8 mouse cellular contexts compared by ENCODE assay signal in genomic region chr10:80687850-80688249, GRCm38 (mm10). TPM values are rescaled to one million over a fixed set of nuclear protein-coding genes. Genes with fewer than 3 reads are reported as not detected.
DNase-seq lines count a peak whose midpoint lies in the region; ATAC-seq and TF ChIP-seq lines count a peak whose summit lies in the region.

No protein-coding gene starts in this region.

- no peak for TF ChIP-seq EP300 in MEL (IDR thresholded peaks at IDR 0.05; ENCODE audit: low read depth in 1 of 2, low read length in 2 of 2)
- no peak for TF ChIP-seq EP300 in heart, postnatal 0 days (IDR thresholded peaks at IDR 0.05; ENCODE audit: low read depth)

- ATAC-seq in hindbrain, embryonic 11.5 days (ENCODE audit: low FRiP score) = no peak
- ATAC-seq in hindbrain, embryonic 12.5 days (ENCODE audit: low FRiP score) = no peak
- peak; percentile 83 for ATAC-seq in heart, postnatal 0 days (ENCODE audit: insufficient read depth, low read depth)
- peak; percentile 65 for ATAC-seq in megakaryocyte progenitor cell, adult 5-6 weeks (replicated peaks; ENCODE audit: poor library complexity)

- H3K27me3 ChIP-seq in hindbrain, embryonic 11.5 days (ENCODE audit: control insufficient read depth, insufficient read depth, low read length) = no peaks in the 10 kb centered on the region
- H3K27me3 ChIP-seq in hindbrain, embryonic 12.5 days = no peaks in the 10 kb centered on the region
- no peaks in the 10 kb centered on the region for H3K27me3 ChIP-seq in MEL (ENCODE audit: control insufficient read depth in 1 of 2, insufficient read depth in 2 of 2, low read length in 2 of 2)
- H3K27me3 ChIP-seq in heart, postnatal 0 days (ENCODE audit: control insufficient read depth, insufficient read depth, low read length) = no peaks in the 10 kb centered on the region

- no peaks in the 10 kb centered on the region for H3K9me3 ChIP-seq in hindbrain, embryonic 11.5 days (ENCODE audit: control insufficient read depth, low read length)
- no peaks in the 10 kb centered on the region for H3K9me3 ChIP-seq in hindbrain, embryonic 12.5 days (replicated peaks)
- H3K9me3 ChIP-seq in MEL (replicated peaks; ENCODE audit: insufficient read depth, low read length) = no peaks in the 10 kb centered on the region
- no peaks in the 10 kb centered on the region for H3K9me3 ChIP-seq in heart, postnatal 0 days (replicated peaks; ENCODE audit: control insufficient read depth, low read length)

- TF ChIP-seq RAD21 in MEL (IDR thresholded peaks at IDR 0.05; ENCODE audit: low read depth, low read length) = peak; percentile 79

- TF ChIP-seq POLR2A in MEL (IDR thresholded peaks at IDR 0.05; ENCODE audit: control insufficient read depth in 1 of 2, insufficient read depth in 1 of 2, low read depth in 1 of 2, low read length in 2 of 2, poor library complexity in 1 of 2) = no peak

- H3K4me1 ChIP-seq in hindbrain, embryonic 11.5 days (replicated peaks; ENCODE audit: control insufficient read depth, insufficient read depth, low read length) = no peaks in the 10 kb centered on the region
- H3K4me1 ChIP-seq in hindbrain, embryonic 12.5 days = no peaks in the 10 kb centered on the region
- H3K4me1 ChIP-seq in MEL (ENCODE audit: control insufficient read depth in 1 of 2, insufficient read depth in 2 of 2, low read length in 2 of 2) = peaks cover 10 to 28% of the 10 kb centered on the region in 2 experiments
- no peaks in the 10 kb centered on the region for H3K4me1 ChIP-seq in heart, postnatal 0 days (ENCODE audit: control insufficient read depth, insufficient read depth)

- H3K27ac ChIP-seq in hindbrain, embryonic 11.5 days (ENCODE audit: low read depth, low read length) = no peak overlapping the region
- H3K27ac ChIP-seq in hindbrain, embryonic 12.5 days = no peak overlapping the region
- H3K27ac ChIP-seq in MEL (ENCODE audit: control insufficient read depth, low read depth, low read length) = no peak overlapping the region
- H3K27ac ChIP-seq in heart, postnatal 0 days (ENCODE audit: low read depth) = no peak overlapping the region
- H3K27ac ChIP-seq in layer of hippocampus, adult 2 months = no peak overlapping the region

- no peak overlapping the region for H3K4me2 ChIP-seq in hindbrain, embryonic 11.5 days (replicated peaks; ENCODE audit: low read depth, low read length)
- H3K4me2 ChIP-seq in hindbrain, embryonic 12.5 days (replicated peaks) = no peak overlapping the region
- no peak overlapping the region for H3K4me2 ChIP-seq in heart, postnatal 0 days (ENCODE audit: low read depth, low read length)

- H3K79me2 ChIP-seq in MEL (ENCODE audit: control insufficient read depth, insufficient read depth, low read length, poor library complexity) = no peaks in the 10 kb centered on the region

- peak; percentile 52 to 75 (median 67) for TF ChIP-seq CTCF in MEL (IDR thresholded peaks at IDR 0.05 in 2 of 3, conservative IDR thresholded peaks at IDR 0.05 in 1 of 3; ENCODE audit: control insufficient read depth in 1 of 3, insufficient read depth in 1 of 3, low read depth in 2 of 3, low read length in 3 of 3, poor library complexity in 1 of 3, severe bottlenecking in 1 of 3)
- TF ChIP-seq CTCF in heart, postnatal 0 days (IDR thresholded peaks at IDR 0.05; ENCODE audit: low read depth) = peak; percentile 87
- TF ChIP-seq CTCF in layer of hippocampus, adult 2 months (conservative IDR thresholded peaks at IDR 0.05) = peak; percentile 86

- peaks cover 8% of the 10 kb centered on the region for H3K36me3 ChIP-seq in hindbrain, embryonic 11.5 days (ENCODE audit: control insufficient read depth, insufficient read depth, low read length)
- H3K36me3 ChIP-seq in hindbrain, embryonic 12.5 days = peaks cover 65% of the 10 kb centered on the region
- H3K36me3 ChIP-seq in MEL (ENCODE audit: control insufficient read depth in 1 of 2, insufficient read depth in 2 of 2, low read length in 2 of 2) = peaks cover 5 to 21% of the 10 kb centered on the region in 2 experiments; a peak in 3 of 4 replicates
- peaks cover 42% of the 10 kb centered on the region for H3K36me3 ChIP-seq in heart, postnatal 0 days (replicated peaks; ENCODE audit: control insufficient read depth, insufficient read depth, low read length)

- 58% methylated on average over 5 of the region's 5 CpGs for WGBS in hindbrain, embryonic 11.5 days
- WGBS in hindbrain, embryonic 12.5 days = 41% methylated on average over 5 of the region's 5 CpGs
- 25% methylated on average over 5 of the region's 5 CpGs for WGBS in heart, postnatal 0 days

- peak; percentile 67 for DNase-seq in hindbrain, embryonic 11.5 days (ENCODE audit: low spot score)
- DNase-seq in MEL (ENCODE audit: low read depth, low spot score) = peak; percentile 77
- peak; percentile 84 to 86 for DNase-seq in cerebellum, postnatal 14 days
- DNase-seq in heart, postnatal 0 days (ENCODE audit: low spot score) = peak; percentile 77
- DNase-seq in layer of hippocampus, adult 2 months (ENCODE audit: low spot score in 2 of 2) = peak in 1 of 2 experiments; percentile 56
- peak; percentile 80 for DNase-seq in thymus, postnatal 14 days

- no peak overlapping the region for H3K4me3 ChIP-seq in hindbrain, embryonic 11.5 days (ENCODE audit: low read depth, low read length)
- no peak overlapping the region for H3K4me3 ChIP-seq in hindbrain, embryonic 12.5 days
- no peak overlapping the region for H3K4me3 ChIP-seq in MEL (ENCODE audit: control insufficient read depth in 1 of 2, insufficient read depth in 1 of 2, low read depth in 2 of 2, low read length in 2 of 2)
- no peak overlapping the region for H3K4me3 ChIP-seq in heart, postnatal 0 days (ENCODE audit: low read depth, low read length)
- H3K4me3 ChIP-seq in layer of hippocampus, adult 2 months = no peak overlapping the region

- H3K9ac ChIP-seq in hindbrain, embryonic 11.5 days (ENCODE audit: low read depth, low read length) = no peak overlapping the region
- no peak overlapping the region for H3K9ac ChIP-seq in hindbrain, embryonic 12.5 days
- no peak overlapping the region for H3K9ac ChIP-seq in MEL (ENCODE audit: control insufficient read depth, low read depth, low read length, poor library complexity, severe bottlenecking)
- H3K9ac ChIP-seq in heart, postnatal 0 days (replicated peaks; ENCODE audit: low read depth, low read length) = no peak overlapping the region

RNA-seq across cellular contexts. Expression of gene Mknk2, which starts 9.9 kb away (rescaled TPM):
- 47.0 and 48.4 TPM in 2 replicates for polyA plus RNA-seq in hindbrain, embryonic 11.5 days (2014; fragmentation: Nextera tagmentation; extraction: Ambion mirVana)
- 88.1 and 90.3 TPM in 2 replicates for polyA plus RNA-seq in hindbrain, embryonic 12.5 days (2016; fragmentation: Nextera tagmentation; extraction: Ambion mirVana)
- total RNA-seq in MEL (2012; rRNA removed) = 68.6 and 87.1 TPM in 2 replicates
- polyA plus RNA-seq in MEL (2012; ENCODE audit: insufficient read depth in 1 of 2, insufficient read length in 2 of 2, low read depth in 1 of 2, low replicate concordance in 2 of 2, missing spikeins in 1 of 2) = 100 to 1,000 TPM in 1 of 2 experiments, 10 to 100 TPM in 1; 47.4 to 184 TPM
- total RNA-seq in heart, postnatal 0 days (2014; rRNA removed; ENCODE audit: low replicate concordance) = 150 and 174 TPM in 2 replicates
- 76.9 and 78.3 TPM in 2 replicates for polyA plus RNA-seq in heart, postnatal 0 days (2015; fragmentation: Nextera tagmentation; extraction: Ambion mirVana)
- total RNA-seq in layer of hippocampus, adult 2 months (2021) = 10 to 100 TPM; 45.3 to 46.9 TPM
- 40.1 and 46.2 TPM in 2 replicates for total RNA-seq in megakaryocyte progenitor cell, adult 5-6 weeks (2015)
- total RNA-seq in megakaryocyte progenitor cell, adult 5-6 weeks (2017) = 32.8 and 44.4 TPM in 2 replicates

RNA-seq across cellular contexts. Expression of gene Mob3a, which starts 13.9 kb away (rescaled TPM):
- polyA plus RNA-seq in hindbrain, embryonic 11.5 days (2014; fragmentation: Nextera tagmentation; extraction: Ambion mirVana) = 54.4 and 55.6 TPM in 2 replicates
- 56.5 and 62.9 TPM in 2 replicates for polyA plus RNA-seq in hindbrain, embryonic 12.5 days (2016; fragmentation: Nextera tagmentation; extraction: Ambion mirVana)
- total RNA-seq in MEL (2012; rRNA removed) = 38.3 and 38.7 TPM in 2 replicates
- polyA plus RNA-seq in MEL (2012; ENCODE audit: insufficient read depth in 1 of 2, insufficient read length in 2 of 2, low read depth in 1 of 2, low replicate concordance in 2 of 2, missing spikeins in 1 of 2) = 10 to 100 TPM in 1 of 2 experiments, not detected in 1; 63.4 TPM
- total RNA-seq in heart, postnatal 0 days (2014; rRNA removed; ENCODE audit: low replicate concordance) = 15.0 and 15.6 TPM in 2 replicates
- 10.8 and 11.5 TPM in 2 replicates for polyA plus RNA-seq in heart, postnatal 0 days (2015; fragmentation: Nextera tagmentation; extraction: Ambion mirVana)
- 10 to 100 TPM; 10.6 to 16.5 TPM for total RNA-seq in layer of hippocampus, adult 2 months (2021)
- 26.4 and 31.9 TPM in 2 replicates for total RNA-seq in megakaryocyte progenitor cell, adult 5-6 weeks (2015)
- 34.9 and 39.0 TPM in 2 replicates for total RNA-seq in megakaryocyte progenitor cell, adult 5-6 weeks (2017)

RNA-seq across cellular contexts. Expression of gene Izumo4, which starts 14.1 kb away (rescaled TPM):
- 10.3 and 11.4 TPM in 2 replicates for polyA plus RNA-seq in hindbrain, embryonic 11.5 days (2014; fragmentation: Nextera tagmentation; extraction: Ambion mirVana)
- 27.1 and 30.5 TPM in 2 replicates for polyA plus RNA-seq in hindbrain, embryonic 12.5 days (2016; fragmentation: Nextera tagmentation; extraction: Ambion mirVana)
- total RNA-seq in MEL (2012; rRNA removed) = 1.0 and 1.5 TPM in 2 replicates
- polyA plus RNA-seq in MEL (2012; ENCODE audit: insufficient read depth in 1 of 2, insufficient read length in 2 of 2, low read depth in 1 of 2, low replicate concordance in 2 of 2, missing spikeins in 1 of 2) = 1 to 10 TPM in 1 of 2 experiments, not detected in 1; 3.8 TPM
- total RNA-seq in heart, postnatal 0 days (2014; rRNA removed; ENCODE audit: low replicate concordance) = 6.6 and 6.9 TPM in 2 replicates
- polyA plus RNA-seq in heart, postnatal 0 days (2015; fragmentation: Nextera tagmentation; extraction: Ambion mirVana) = 3.6 and 7.3 TPM in 2 replicates
- 10 to 100 TPM; 65.0 to 69.0 TPM for total RNA-seq in layer of hippocampus, adult 2 months (2021)
- 7.0 and 13.6 TPM in 2 replicates for total RNA-seq in megakaryocyte progenitor cell, adult 5-6 weeks (2015)
- 1.7 and 4.3 TPM in 2 replicates for total RNA-seq in megakaryocyte progenitor cell, adult 5-6 weeks (2017)

RNA-seq across cellular contexts. Expression of gene Btbd2, which starts 31.0 kb away (rescaled TPM):
- polyA plus RNA-seq in hindbrain, embryonic 11.5 days (2014; fragmentation: Nextera tagmentation; extraction: Ambion mirVana) = 36.2 and 47.2 TPM in 2 replicates
- 87.8 and 96.4 TPM in 2 replicates for polyA plus RNA-seq in hindbrain, embryonic 12.5 days (2016; fragmentation: Nextera tagmentation; extraction: Ambion mirVana)
- total RNA-seq in MEL (2012; rRNA removed) = 35.4 and 43.1 TPM in 2 replicates
- 10 to 100 TPM in 1 of 2 experiments, not detected in 1; 81.8 TPM for polyA plus RNA-seq in MEL (2012; ENCODE audit: insufficient read depth in 1 of 2, insufficient read length in 2 of 2, low read depth in 1 of 2, low replicate concordance in 2 of 2, missing spikeins in 1 of 2)
- total RNA-seq in heart, postnatal 0 days (2014; rRNA removed; ENCODE audit: low replicate concordance) = 92.2 and 108 TPM in 2 replicates
- polyA plus RNA-seq in heart, postnatal 0 days (2015; fragmentation: Nextera tagmentation; extraction: Ambion mirVana) = 36.7 and 40.6 TPM in 2 replicates
- 100 to 1,000 TPM; 102 to 105 TPM for total RNA-seq in layer of hippocampus, adult 2 months (2021)
- 10.5 and 13.2 TPM in 2 replicates for total RNA-seq in megakaryocyte progenitor cell, adult 5-6 weeks (2015)
- 19.9 and 25.7 TPM in 2 replicates for total RNA-seq in megakaryocyte progenitor cell, adult 5-6 weeks (2017)

RNA-seq across cellular contexts. Expression of gene Ap3d1, which starts 54.2 kb away (rescaled TPM):
- polyA plus RNA-seq in hindbrain, embryonic 11.5 days (2014; fragmentation: Nextera tagmentation; extraction: Ambion mirVana) = 68.5 and 85.1 TPM in 2 replicates
- polyA plus RNA-seq in hindbrain, embryonic 12.5 days (2016; fragmentation: Nextera tagmentation; extraction: Ambion mirVana) = 101 TPM in 2 replicates
- 29.6 and 32.7 TPM in 2 replicates for total RNA-seq in MEL (2012; rRNA removed)
- 100 to 1,000 TPM in 1 of 2 experiments, 10 to 100 TPM in 1; 54.5 to 260 TPM for polyA plus RNA-seq in MEL (2012; ENCODE audit: insufficient read depth in 1 of 2, insufficient read length in 2 of 2, low read depth in 1 of 2, low replicate concordance in 2 of 2, missing spikeins in 1 of 2)
- total RNA-seq in heart, postnatal 0 days (2014; rRNA removed; ENCODE audit: low replicate concordance) = 72.7 and 77.9 TPM in 2 replicates
- polyA plus RNA-seq in heart, postnatal 0 days (2015; fragmentation: Nextera tagmentation; extraction: Ambion mirVana) = 31.6 and 34.3 TPM in 2 replicates
- 100 to 1,000 TPM; 145 to 153 TPM for total RNA-seq in layer of hippocampus, adult 2 months (2021)
- total RNA-seq in megakaryocyte progenitor cell, adult 5-6 weeks (2015) = 31.5 and 40.3 TPM in 2 replicates
- total RNA-seq in megakaryocyte progenitor cell, adult 5-6 weeks (2017) = 34.7 and 48.7 TPM in 2 replicates

Comparison
In these comparisons a context has a peak if more than half of its experiments do, and no peak if none do; other contexts are left out.
1. ATAC-seq: peak in heart, postnatal 0 days (single experiment) and megakaryocyte progenitor cell, adult 5-6 weeks (single experiment); none in hindbrain, embryonic 11.5 days (single experiment) and hindbrain, embryonic 12.5 days (single experiment).
2. Peak in every context shown above with its lines, with median percentiles within 50 percentile points of each other: CTCF ChIP-seq.